In the genomic region with DNA sequence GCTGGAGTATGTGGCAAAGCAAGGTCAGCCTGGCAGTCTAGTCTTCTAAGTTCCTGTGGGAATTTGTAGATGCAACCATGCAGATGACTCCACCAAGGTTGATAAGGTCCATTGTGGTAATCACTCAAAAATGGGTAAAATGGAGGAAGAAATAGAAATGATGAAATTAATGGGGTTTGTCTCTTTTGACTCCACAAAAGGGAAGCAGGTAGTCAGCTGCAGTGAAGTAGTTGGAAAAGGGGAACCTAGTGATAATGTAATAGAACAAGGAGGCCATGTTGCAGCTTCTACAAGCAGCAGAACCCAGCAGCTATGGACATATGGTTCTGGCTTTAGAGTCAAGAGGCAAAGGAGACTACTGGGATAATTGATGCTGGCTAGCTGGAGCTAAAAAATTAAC, we compare ENCODE assay signal across 25 mouse cellular contexts.
"Had no signal": no experiment of that assay in that cellular context is flagged by ENCODE, and none has a peak within 500 bp of the region (broad histone marks: within the 10 kb centered on the region; RNA-seq: fewer than 3 reads in every experiment).

No protein-coding gene starts in this region.

- H3K36me3 ChIP-seq: heart, embryonic 10.5 days; heart, embryonic 13.5 days; heart, embryonic 15.5 days; hindbrain, embryonic 13.5 days; hindbrain, embryonic 15.5 days; limb, embryonic 13.5 days; limb, embryonic 15.5 days; liver, embryonic 12.5 days had no signal

- H3K4me2 ChIP-seq: heart, embryonic 13.5 days; heart, embryonic 15.5 days; hindbrain, embryonic 13.5 days; hindbrain, embryonic 15.5 days; limb, embryonic 13.5 days; limb, embryonic 15.5 days; liver, embryonic 12.5 days had no signal

- H3K9ac ChIP-seq: heart, embryonic 13.5 days; heart, embryonic 15.5 days; hindbrain, embryonic 13.5 days; hindbrain, embryonic 15.5 days; limb, embryonic 13.5 days; limb, embryonic 15.5 days; liver, embryonic 12.5 days; liver, embryonic 14.5 days had no signal

- H3K9me3 ChIP-seq: heart, embryonic 10.5 days; heart, embryonic 15.5 days; hindbrain, embryonic 13.5 days; hindbrain, embryonic 15.5 days; limb, embryonic 13.5 days; limb, embryonic 15.5 days; liver, embryonic 12.5 days had no signal

- ATAC-seq: hindbrain, postnatal 0 days; intestine, embryonic 16.5 days; liver, embryonic 12.5 days had no signal

- H3K27me3 ChIP-seq: heart, embryonic 13.5 days; heart, embryonic 15.5 days; hindbrain, embryonic 13.5 days; hindbrain, embryonic 15.5 days; limb, embryonic 13.5 days; limb, embryonic 15.5 days; liver, embryonic 12.5 days had no signal

- DNase-seq: gastrocnemius, postnatal 14 days; gastrocnemius, postnatal 36 days; heart, adult 18-20 months; heart, postnatal 14 days; heart, postnatal 36 days; kidney, adult 11 months; kidney, adult 2 months; kidney, adult 9 months; kidney, postnatal 10 days; kidney, postnatal 25 days; kidney, postnatal 4 days; left cerebral cortex, postnatal 4 days had no signal

- H3K4me3 ChIP-seq: heart, embryonic 10.5 days; heart, embryonic 13.5 days; heart, embryonic 15.5 days; hindbrain, embryonic 13.5 days; hindbrain, embryonic 15.5 days; layer of hippocampus, adult 2 months; left cerebral cortex, adult 2 months; limb, embryonic 13.5 days; limb, embryonic 15.5 days; liver, embryonic 12.5 days had no signal

- H3K4me1 ChIP-seq: heart, embryonic 10.5 days; heart, embryonic 13.5 days; heart, embryonic 15.5 days; hindbrain, embryonic 13.5 days; hindbrain, embryonic 15.5 days; limb, embryonic 13.5 days; limb, embryonic 15.5 days; liver, embryonic 12.5 days had no signal

- H3K27ac ChIP-seq: heart, embryonic 10.5 days; heart, embryonic 13.5 days; heart, embryonic 15.5 days; hindbrain, embryonic 13.5 days; hindbrain, embryonic 15.5 days; hindbrain, postnatal 0 days; layer of hippocampus, adult 2 months; left cerebral cortex, adult 2 months; limb, embryonic 13.5 days; limb, embryonic 15.5 days; liver, embryonic 12.5 days; liver, embryonic 14.5 days had no signal
